Comparison of ENCODE assay signal across 9 mouse cellular contexts in the genomic region with DNA sequence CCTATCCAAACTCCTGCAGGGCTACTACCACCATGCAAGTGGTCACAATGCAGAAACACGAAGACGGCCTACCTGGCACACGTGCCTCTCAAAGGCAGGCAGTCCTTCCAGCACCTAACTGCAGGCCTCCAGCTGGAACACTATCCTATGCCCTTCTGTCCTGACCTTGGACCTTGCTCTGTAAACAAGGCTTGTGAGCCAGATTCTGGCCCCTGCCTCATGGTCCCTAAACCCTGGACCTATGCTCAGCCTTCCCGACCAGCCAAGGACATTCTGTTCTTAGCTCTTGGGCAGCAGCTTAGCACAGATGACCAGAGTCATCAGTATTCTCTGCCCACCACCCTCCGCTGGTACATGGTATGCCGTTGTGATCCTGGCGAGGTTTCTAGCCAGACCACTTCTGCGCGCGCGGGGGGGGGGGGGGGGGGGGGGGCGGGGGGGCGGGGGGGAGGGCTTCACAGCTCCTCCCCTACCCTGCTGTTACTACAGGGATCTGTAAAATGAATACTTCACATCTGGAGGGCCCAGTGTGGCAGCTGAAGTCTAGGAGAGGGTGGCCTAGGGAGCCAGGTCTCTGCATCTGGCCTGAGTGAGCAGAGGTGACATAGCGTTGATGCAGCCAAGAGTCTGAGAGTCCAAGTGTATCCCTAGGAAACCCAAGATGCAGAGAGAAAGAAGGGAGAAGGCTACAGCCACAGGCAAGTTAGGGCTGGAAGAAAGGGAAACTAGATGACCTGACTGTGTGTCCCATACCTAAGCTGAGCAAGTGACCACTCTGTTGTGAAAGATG.
DNase-seq lines count a peak whose midpoint lies in the region; ATAC-seq and TF ChIP-seq lines count a peak whose summit lies in the region.
"Had no signal": no experiment of that assay in that cellular context is flagged by ENCODE, and none has a peak within 500 bp of the region (broad histone marks: within the 10 kb centered on the region; RNA-seq: fewer than 3 reads in every experiment).

No protein-coding gene starts in this region.

- no peak overlapping the region for H3K27ac ChIP-seq in midbrain, postnatal 0 days (ENCODE audit: low read depth, low read length)
- H3K27ac ChIP-seq in midbrain, embryonic 16.5 days (ENCODE audit: low read length): no peak overlapping the region
- no peak overlapping the region for H3K27ac ChIP-seq in liver, embryonic 15.5 days (replicated peaks)
- H3K27ac ChIP-seq in left cerebral cortex, adult 2 months: no peak overlapping the region
- no peak overlapping the region for H3K27ac ChIP-seq in hindbrain, embryonic 14.5 days
- H3K27ac ChIP-seq: midbrain, embryonic 12.5 days had no signal

- 71% methylated on average over 10 of the region's 14 CpGs for WGBS in midbrain, postnatal 0 days
- WGBS in midbrain, embryonic 16.5 days: 86% methylated on average over 8 of the region's 14 CpGs
- 50% methylated on average over 12 of the region's 14 CpGs for WGBS in liver, embryonic 15.5 days (ENCODE audit: insufficient replicate concordance)
- WGBS in hindbrain, embryonic 14.5 days: 77% methylated on average over 8 of the region's 14 CpGs

- no peaks in the 10 kb centered on the region for H3K9me3 ChIP-seq in midbrain, postnatal 0 days (ENCODE audit: low read length)
- no peaks in the 10 kb centered on the region for H3K9me3 ChIP-seq in midbrain, embryonic 16.5 days (replicated peaks; ENCODE audit: control insufficient read depth, low read length, poor library complexity, severe bottlenecking)
- H3K9me3 ChIP-seq in liver, embryonic 15.5 days (replicated peaks): no peaks in the 10 kb centered on the region
- 0 out of 2 replicates have a peak, but pooled peaks cover 5% of the 10 kb centered on the region for H3K9me3 ChIP-seq in hindbrain, embryonic 14.5 days (ENCODE audit: control insufficient read depth, low read length)

- intact Hi-C loops in left cerebral cortex, adult 2 months (cut with DNase I): no loop called here

- peak; percentile 7; the same call in 1 of the 2 replicates for ATAC-seq in midbrain, postnatal 0 days (ENCODE audit: low FRiP score)
- no peak for ATAC-seq in midbrain, embryonic 16.5 days
- ATAC-seq in liver, embryonic 15.5 days (ENCODE audit: insufficient read depth): peak; percentile 66
- no peak for ATAC-seq in hindbrain, embryonic 14.5 days (ENCODE audit: low FRiP score)

- no peak overlapping the region for H3K4me2 ChIP-seq in midbrain, postnatal 0 days (ENCODE audit: low read depth, low read length, poor library complexity, severe bottlenecking)
- H3K4me2 ChIP-seq in midbrain, embryonic 16.5 days (ENCODE audit: low read length): no peak overlapping the region
- no peak overlapping the region for H3K4me2 ChIP-seq in liver, embryonic 15.5 days
- H3K4me2 ChIP-seq in hindbrain, embryonic 14.5 days (replicated peaks): no peak overlapping the region
- H3K4me2 ChIP-seq: midbrain, embryonic 12.5 days had no signal

- H3K27me3 ChIP-seq in midbrain, postnatal 0 days (ENCODE audit: insufficient read depth, low read length): no peaks in the 10 kb centered on the region
- H3K27me3 ChIP-seq in midbrain, embryonic 16.5 days (ENCODE audit: control insufficient read depth, insufficient read depth, low read depth, low read length): no peaks in the 10 kb centered on the region
- H3K27me3 ChIP-seq in liver, embryonic 15.5 days: no peaks in the 10 kb centered on the region
- H3K27me3 ChIP-seq in hindbrain, embryonic 14.5 days (ENCODE audit: control insufficient read depth, insufficient read depth, low read length): no peaks in the 10 kb centered on the region
- H3K27me3 ChIP-seq: midbrain, embryonic 12.5 days had no signal

- TF ChIP-seq CTCF in midbrain, postnatal 0 days (IDR thresholded peaks at IDR 0.05): no peak
- TF ChIP-seq CTCF in left cerebral cortex, adult 2 months (IDR thresholded peaks at IDR 0.05): no peak

- no peaks in the 10 kb centered on the region for H3K36me3 ChIP-seq in midbrain, postnatal 0 days (ENCODE audit: insufficient read depth, low read length)
- H3K36me3 ChIP-seq in midbrain, embryonic 16.5 days (ENCODE audit: control insufficient read depth, insufficient read depth, low read length): no peaks in the 10 kb centered on the region
- no peaks in the 10 kb centered on the region for H3K36me3 ChIP-seq in liver, embryonic 15.5 days (replicated peaks)
- no peaks in the 10 kb centered on the region for H3K36me3 ChIP-seq in hindbrain, embryonic 14.5 days (replicated peaks; ENCODE audit: control insufficient read depth, insufficient read depth)
- H3K36me3 ChIP-seq: midbrain, embryonic 12.5 days had no signal

- no peak overlapping the region for H3K9ac ChIP-seq in midbrain, postnatal 0 days (replicated peaks; ENCODE audit: low read length, poor library complexity, severe bottlenecking)
- H3K9ac ChIP-seq in midbrain, embryonic 16.5 days (ENCODE audit: low read depth, low read length): no peak overlapping the region
- H3K9ac ChIP-seq in liver, embryonic 15.5 days: no peak overlapping the region
- H3K9ac ChIP-seq in hindbrain, embryonic 14.5 days: no peak overlapping the region
- H3K9ac ChIP-seq: midbrain, embryonic 12.5 days had no signal

- H3K4me3 ChIP-seq in midbrain, postnatal 0 days (ENCODE audit: low read depth, low read length): no peak overlapping the region
- H3K4me3 ChIP-seq in midbrain, embryonic 16.5 days (ENCODE audit: low read depth, low read length): no peak overlapping the region
- no peak overlapping the region for H3K4me3 ChIP-seq in liver, embryonic 15.5 days (replicated peaks)
- H3K4me3 ChIP-seq in left cerebral cortex, adult 2 months: no peak overlapping the region
- H3K4me3 ChIP-seq in hindbrain, embryonic 14.5 days (replicated peaks; ENCODE audit: low read length): no peak overlapping the region
- H3K4me3 ChIP-seq: midbrain, embryonic 12.5 days had no signal

- DNase-seq in midbrain, postnatal 0 days (ENCODE audit: low spot score): peak; percentile 52
- peak; percentile 87 for DNase-seq in kidney, adult 18-20 months
- peak; percentile 55 for DNase-seq in testis, postnatal 10 days (ENCODE audit: low spot score)
- no peak for DNase-seq in left cerebral cortex, adult 2 months (ENCODE audit: extremely low spot score in 1 of 2, low spot score in 2 of 2)
- DNase-seq in hindbrain, embryonic 14.5 days (ENCODE audit: low spot score): no peak
- no peak for DNase-seq in ovary, adult 18-20 months (ENCODE audit: low spot score)

- no peaks in the 10 kb centered on the region for H3K4me1 ChIP-seq in midbrain, postnatal 0 days (ENCODE audit: insufficient read depth, low read length)
- no peaks in the 10 kb centered on the region for H3K4me1 ChIP-seq in midbrain, embryonic 16.5 days (ENCODE audit: control insufficient read depth, insufficient read depth, low read length)
- peaks cover 30% of the 10 kb centered on the region for H3K4me1 ChIP-seq in liver, embryonic 15.5 days (replicated peaks)
- no peaks in the 10 kb centered on the region for H3K4me1 ChIP-seq in hindbrain, embryonic 14.5 days (replicated peaks; ENCODE audit: control insufficient read depth, insufficient read depth, low read length)
- H3K4me1 ChIP-seq: midbrain, embryonic 12.5 days had no signal

Comparison
In these comparisons a context has a peak if more than half of its experiments do, and no peak if none do; other contexts are left out.
1. ATAC-seq: peak in midbrain, postnatal 0 days (single experiment) and liver, embryonic 15.5 days (single experiment); none in midbrain, embryonic 16.5 days (single experiment) and hindbrain, embryonic 14.5 days (single experiment).
2. DNase-seq: peak in midbrain, postnatal 0 days (single experiment), kidney, adult 18-20 months (single experiment) and testis, postnatal 10 days (single experiment); none in left cerebral cortex, adult 2 months (0 of 2), hindbrain, embryonic 14.5 days (single experiment) and ovary, adult 18-20 months (single experiment).